Mouse (Mus musculus): Measurements from ENCODE around the gene Naglu. TPM values are rescaled to one million over a fixed set of nuclear protein-coding genes. Genes with fewer than 3 reads are reported as not detected.

Gene Naglu
- polyA plus RNA-seq, 1 experiment, result 7.3 TPM

- H3K9ac ChIP-seq (ENCODE audit: low read depth, poor library complexity, severe bottlenecking), result no peak overlapping the region
- H3K36me3 ChIP-seq (ENCODE audit: control insufficient read depth, insufficient read depth, low read length, poor library complexity, severe bottlenecking), result peaks cover 50% of the 10 kb centered on the region
- H3K27ac ChIP-seq (ENCODE audit: insufficient read depth, low read length), result no peak overlapping the region
- no peaks in the 10 kb centered on the region for H3K27me3 ChIP-seq (ENCODE audit: control insufficient read depth, insufficient read depth, low read length, poor library complexity, severe bottlenecking)
- TF ChIP-seq CTCF (IDR thresholded peaks at IDR 0.05; ENCODE audit: low read depth, low read length) (no peak), POLR2A (IDR thresholded peaks at IDR 0.05; ENCODE audit: insufficient read depth, low read length) (no peak), EP300 (IDR thresholded peaks at IDR 0.05; ENCODE audit: insufficient read depth, low read depth, low read length) (no peak)
- no peak overlapping the region for H3K4me3 ChIP-seq (ENCODE audit: low read depth, low read length)
- H3K9me3 ChIP-seq (replicated peaks; ENCODE audit: control insufficient read depth, insufficient read depth, low read length, poor library complexity, severe bottlenecking), result no peaks in the 10 kb centered on the region
- H3K4me1 ChIP-seq (ENCODE audit: control insufficient read depth, insufficient read depth, low read length), result no peaks in the 10 kb centered on the region
These were observed 28.4 kb downstream of the Naglu start for GRCm38 (mm10) chr11:101098231-101098630.

- no peak overlapping the region for H3K27ac ChIP-seq (ENCODE audit: insufficient read depth, low read length)
- no peaks in the 10 kb centered on the region for H3K4me1 ChIP-seq (ENCODE audit: control insufficient read depth, insufficient read depth, low read length)
- no peaks in the 10 kb centered on the region for H3K27me3 ChIP-seq (ENCODE audit: control insufficient read depth, insufficient read depth, low read length, poor library complexity, severe bottlenecking)
- peaks cover 47% of the 10 kb centered on the region for H3K36me3 ChIP-seq (ENCODE audit: control insufficient read depth, insufficient read depth, low read length, poor library complexity, severe bottlenecking)
- no peak overlapping the region for H3K4me3 ChIP-seq (ENCODE audit: low read depth, low read length)
- TF ChIP-seq EP300 (IDR thresholded peaks at IDR 0.05; ENCODE audit: insufficient read depth, low read depth, low read length) (no peak), CTCF (IDR thresholded peaks at IDR 0.05; ENCODE audit: low read depth, low read length) (no peak), POLR2A (IDR thresholded peaks at IDR 0.05; ENCODE audit: insufficient read depth, low read length) (no peak)
- H3K9ac ChIP-seq (ENCODE audit: low read depth, poor library complexity, severe bottlenecking), result no peak overlapping the region
- no peaks in the 10 kb centered on the region for H3K9me3 ChIP-seq (replicated peaks; ENCODE audit: control insufficient read depth, insufficient read depth, low read length, poor library complexity, severe bottlenecking)
These were observed 33.2 kb downstream of the Naglu start for GRCm38 (mm10) chr11:101103011-101103410.

GRCm38 (mm10) chr11:101109351-101109750 is 39.5 kb downstream of the Naglu start:
- Histone ChIP-seq H3K9ac (ENCODE audit: low read depth, poor library complexity, severe bottlenecking) (no peak overlapping the region), H3K4me1 (ENCODE audit: control insufficient read depth, insufficient read depth, low read length) (no peaks in the 10 kb centered on the region), H3K4me3 (ENCODE audit: low read depth, low read length) (no peak overlapping the region), H3K27ac (ENCODE audit: insufficient read depth, low read length) (no peak overlapping the region), H3K27me3 (ENCODE audit: control insufficient read depth, insufficient read depth, low read length, poor library complexity, severe bottlenecking) (no peaks in the 10 kb centered on the region), H3K9me3 (replicated peaks; ENCODE audit: control insufficient read depth, insufficient read depth, low read length, poor library complexity, severe bottlenecking) (no peaks in the 10 kb centered on the region; the same call in 1 of the 2 replicates), H3K36me3 (ENCODE audit: control insufficient read depth, insufficient read depth, low read length, poor library complexity, severe bottlenecking) (peaks cover 3% of the 10 kb centered on the region; the same call in 1 of the 2 replicates)
- no peak for TF ChIP-seq CTCF (IDR thresholded peaks at IDR 0.05; ENCODE audit: low read depth, low read length)
- TF ChIP-seq POLR2A (IDR thresholded peaks at IDR 0.05; ENCODE audit: insufficient read depth, low read length), result no peak
- no peak for TF ChIP-seq EP300 (IDR thresholded peaks at IDR 0.05; ENCODE audit: insufficient read depth, low read depth, low read length)

- Histone ChIP-seq H3K27ac (ENCODE audit: insufficient read depth, low read length) (no peak overlapping the region), H3K4me1 (ENCODE audit: control insufficient read depth, insufficient read depth, low read length) (no peaks in the 10 kb centered on the region), H3K9me3 (replicated peaks; ENCODE audit: control insufficient read depth, insufficient read depth, low read length, poor library complexity, severe bottlenecking) (no peaks in the 10 kb centered on the region; the same call in 1 of the 2 replicates), H3K36me3 (ENCODE audit: control insufficient read depth, insufficient read depth, low read length, poor library complexity, severe bottlenecking) (no peaks in the 10 kb centered on the region), H3K9ac (ENCODE audit: low read depth, poor library complexity, severe bottlenecking) (no peak overlapping the region), H3K27me3 (ENCODE audit: control insufficient read depth, insufficient read depth, low read length, poor library complexity, severe bottlenecking) (no peaks in the 10 kb centered on the region), H3K4me3 (ENCODE audit: low read depth, low read length) (no peak overlapping the region)
- TF ChIP-seq EP300 (IDR thresholded peaks at IDR 0.05; ENCODE audit: insufficient read depth, low read depth, low read length) (no peak), CTCF (IDR thresholded peaks at IDR 0.05; ENCODE audit: low read depth, low read length) (no peak), POLR2A (IDR thresholded peaks at IDR 0.05; ENCODE audit: insufficient read depth, low read length) (no peak)
These were observed 40.9 kb downstream of the Naglu start for GRCm38 (mm10) chr11:101110708-101111107.

- no peaks in the 10 kb centered on the region; the same call in 1 of the 2 replicates for H3K9me3 ChIP-seq (replicated peaks; ENCODE audit: control insufficient read depth, insufficient read depth, low read length, poor library complexity, severe bottlenecking)
- no peak overlapping the region for H3K27ac ChIP-seq (ENCODE audit: insufficient read depth, low read length)
- H3K9ac ChIP-seq (ENCODE audit: low read depth, poor library complexity, severe bottlenecking), result no peak overlapping the region
- no peak overlapping the region for H3K4me3 ChIP-seq (ENCODE audit: low read depth, low read length)
- TF ChIP-seq CTCF (IDR thresholded peaks at IDR 0.05; ENCODE audit: low read depth, low read length) (no peak), EP300 (IDR thresholded peaks at IDR 0.05; ENCODE audit: insufficient read depth, low read depth, low read length) (no peak), POLR2A (IDR thresholded peaks at IDR 0.05; ENCODE audit: insufficient read depth, low read length) (no peak)
- H3K4me1 ChIP-seq (ENCODE audit: control insufficient read depth, insufficient read depth, low read length), result no peaks in the 10 kb centered on the region
- no peaks in the 10 kb centered on the region for H3K36me3 ChIP-seq (ENCODE audit: control insufficient read depth, insufficient read depth, low read length, poor library complexity, severe bottlenecking)
- H3K27me3 ChIP-seq (ENCODE audit: control insufficient read depth, insufficient read depth, low read length, poor library complexity, severe bottlenecking), result no peaks in the 10 kb centered on the region
These were observed 41.4 kb downstream of the Naglu start for GRCm38 (mm10) chr11:101111178-101111577.

GRCm38 (mm10) chr11:101112186-101112585 is 42.4 kb downstream of the Naglu start:
- H3K27ac ChIP-seq (ENCODE audit: insufficient read depth, low read length), result no peak overlapping the region
- H3K4me1 ChIP-seq (ENCODE audit: control insufficient read depth, insufficient read depth, low read length), result no peaks in the 10 kb centered on the region
- H3K27me3 ChIP-seq (ENCODE audit: control insufficient read depth, insufficient read depth, low read length, poor library complexity, severe bottlenecking), result no peaks in the 10 kb centered on the region

More at GRCm38 (mm10) chr11:101112186-101112585, 42.4 kb downstream of the Naglu start:
- TF ChIP-seq POLR2A (IDR thresholded peaks at IDR 0.05; ENCODE audit: insufficient read depth, low read length), result no peak
- no peak for TF ChIP-seq EP300 (IDR thresholded peaks at IDR 0.05; ENCODE audit: insufficient read depth, low read depth, low read length)
- no peak for TF ChIP-seq CTCF (IDR thresholded peaks at IDR 0.05; ENCODE audit: low read depth, low read length)
- H3K4me3 ChIP-seq (ENCODE audit: low read depth, low read length), result no peak overlapping the region
- no peak overlapping the region for H3K9ac ChIP-seq (ENCODE audit: low read depth, poor library complexity, severe bottlenecking)
- no peaks in the 10 kb centered on the region for H3K36me3 ChIP-seq (ENCODE audit: control insufficient read depth, insufficient read depth, low read length, poor library complexity, severe bottlenecking)
- no peaks in the 10 kb centered on the region; the same call in 1 of the 2 replicates for H3K9me3 ChIP-seq (replicated peaks; ENCODE audit: control insufficient read depth, insufficient read depth, low read length, poor library complexity, severe bottlenecking)

Measured in ES-Bruce4 (cell line).